10 mouse cellular contexts compared by ENCODE assay signal in the genomic region with DNA sequence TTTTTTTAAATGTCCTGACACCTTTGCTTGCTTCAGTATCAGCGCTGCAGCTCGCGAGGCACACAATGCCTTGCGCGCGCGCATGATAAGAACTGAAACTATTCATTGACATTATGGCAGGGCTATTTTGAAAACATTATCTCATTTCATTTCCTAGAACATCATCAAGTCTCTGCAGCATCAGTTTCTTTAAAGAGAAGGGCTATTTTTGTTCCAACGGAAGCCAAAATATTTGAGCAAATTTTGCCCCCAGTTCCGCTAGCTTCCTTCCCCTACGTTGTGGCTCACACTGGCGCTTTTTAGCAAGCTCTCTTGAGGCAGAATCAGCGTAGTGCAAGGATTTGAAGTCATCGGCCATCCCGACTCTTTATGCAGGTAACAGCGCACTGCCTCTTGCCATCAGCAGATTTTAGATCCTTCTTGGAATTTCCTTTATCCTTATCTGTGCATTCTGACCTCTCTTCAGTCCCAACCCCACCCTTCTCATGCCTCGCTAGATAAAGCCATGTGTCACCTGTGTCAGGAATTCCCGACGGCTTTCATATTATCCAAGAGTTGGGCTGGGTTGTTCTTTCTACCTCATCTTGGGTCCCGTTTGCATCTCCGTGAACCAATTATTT.
DNase-seq lines count a peak whose midpoint lies in the region; ATAC-seq and TF ChIP-seq lines count a peak whose summit lies in the region.
"Had no signal": no experiment of that assay in that cellular context is flagged by ENCODE, and none has a peak within 500 bp of the region (broad histone marks: within the 10 kb centered on the region; RNA-seq: fewer than 3 reads in every experiment).

No protein-coding gene starts in this region.

- H3ac ChIP-seq in myocyte (ENCODE audit: control insufficient read depth, insufficient read length): no peak overlapping the region

- H3K4me1 ChIP-seq in kidney, embryonic 15.5 days: peaks cover 33% of the 10 kb centered on the region
- peaks cover 14% of the 10 kb centered on the region for H3K4me1 ChIP-seq in intestine, embryonic 16.5 days (ENCODE audit: control insufficient read depth, insufficient read depth, low read length)
- H3K4me1 ChIP-seq: midbrain, embryonic 12.5 days had no signal

- no peak overlapping the region for H3K4me2 ChIP-seq in kidney, embryonic 15.5 days
- no peak overlapping the region for H3K4me2 ChIP-seq in intestine, embryonic 16.5 days (ENCODE audit: low read depth, low read length)
- peak overlapping the region; percentile 44 for H3K4me2 ChIP-seq in myocyte (ENCODE audit: low read depth)
- H3K4me2 ChIP-seq: midbrain, embryonic 12.5 days had no signal

- DNase-seq in kidney, postnatal 25 days: peak; percentile 39 to 55
- no peak for DNase-seq in adrenal gland, postnatal 25 days
- no peak for DNase-seq in frontal cortex, postnatal 14 days (ENCODE audit: low spot score in 2 of 2)
- DNase-seq in cerebellum, postnatal 36 days: no peak
- DNase-seq: cerebellum, postnatal 25 days had no signal

- no peaks in the 10 kb centered on the region for H3K9me3 ChIP-seq in kidney, embryonic 15.5 days (replicated peaks)
- no peaks in the 10 kb centered on the region for H3K9me3 ChIP-seq in intestine, embryonic 16.5 days (ENCODE audit: control insufficient read depth, low read length)
- H3K9me3 ChIP-seq: midbrain, embryonic 12.5 days had no signal

- TF ChIP-seq POLR2A in myocyte (IDR thresholded peaks at IDR 0.05; ENCODE audit: insufficient read length, low read depth): no peak

- WGBS in kidney, embryonic 15.5 days: 87% methylated on average over 20 of the region's 20 CpGs
- 84% methylated on average over 20 of the region's 20 CpGs for WGBS in intestine, embryonic 16.5 days

- no peaks in the 10 kb centered on the region for H3K36me3 ChIP-seq in kidney, embryonic 15.5 days
- no peaks in the 10 kb centered on the region for H3K36me3 ChIP-seq in intestine, embryonic 16.5 days (ENCODE audit: control insufficient read depth, insufficient read depth, low read length)
- H3K36me3 ChIP-seq in myocyte (ENCODE audit: control insufficient read depth, insufficient read depth): no peaks in the 10 kb centered on the region
- H3K36me3 ChIP-seq: midbrain, embryonic 12.5 days had no signal

- no peak overlapping the region for H3K9ac ChIP-seq in kidney, embryonic 15.5 days
- no peak overlapping the region for H3K9ac ChIP-seq in intestine, embryonic 16.5 days (ENCODE audit: low read depth, low read length)
- H3K9ac ChIP-seq: midbrain, embryonic 12.5 days had no signal

- no peaks in the 10 kb centered on the region for H3K27me3 ChIP-seq in kidney, embryonic 15.5 days
- H3K27me3 ChIP-seq in intestine, embryonic 16.5 days (replicated peaks; ENCODE audit: control insufficient read depth, insufficient read depth, low read length): no peaks in the 10 kb centered on the region
- H3K27me3 ChIP-seq in myocyte (ENCODE audit: control insufficient read depth, insufficient read depth, insufficient read length): no peaks in the 10 kb centered on the region
- H3K27me3 ChIP-seq: midbrain, embryonic 12.5 days had no signal

- H3K27ac ChIP-seq in kidney, embryonic 15.5 days: no peak overlapping the region
- no peak overlapping the region for H3K27ac ChIP-seq in intestine, embryonic 16.5 days (ENCODE audit: low read length)
- H3K27ac ChIP-seq: midbrain, embryonic 12.5 days had no signal

- no peaks in the 10 kb centered on the region for H3K79me2 ChIP-seq in myocyte (ENCODE audit: control insufficient read depth, insufficient read depth)

- no peak for ATAC-seq in kidney, embryonic 15.5 days (replicated peaks; ENCODE audit: low FRiP score)
- peak; percentile 37 for ATAC-seq in common myeloid progenitor, adult 5-6 weeks (replicated peaks; ENCODE audit: low read depth, poor library complexity, severe bottlenecking)
- peak; percentile 41; the same call in 1 of the 2 replicates for ATAC-seq in intestine, embryonic 16.5 days

- no peak overlapping the region for H3K4me3 ChIP-seq in kidney, embryonic 15.5 days (replicated peaks)
- H3K4me3 ChIP-seq in intestine, embryonic 16.5 days (ENCODE audit: low read length): no peak overlapping the region
- H3K4me3 ChIP-seq in myocyte: no peak overlapping the region
- H3K4me3 ChIP-seq: midbrain, embryonic 12.5 days had no signal

TF ChIP-seq in myocyte, 11 proteins besides CTCF, POLR2A, EP300 and RAD21:
- no peak for TF ChIP-seq MYOG (IDR thresholded peaks at IDR 0.05; ENCODE audit: control insufficient read depth in 1 of 3, insufficient read depth in 1 of 3, insufficient read length in 2 of 3, low read depth in 2 of 3)
- TF ChIP-seq TCF12 (IDR thresholded peaks at IDR 0.05; ENCODE audit: insufficient read depth, poor library complexity, severe bottlenecking): no peak
- no peak for TF ChIP-seq REST (IDR thresholded peaks at IDR 0.05; ENCODE audit: insufficient read depth, insufficient read length)
- no peak for TF ChIP-seq TCF3 (IDR thresholded peaks at IDR 0.05; ENCODE audit: insufficient read length, low read depth)
- no peak for TF ChIP-seq CEBPB (IDR thresholded peaks at IDR 0.05; ENCODE audit: insufficient read depth, poor library complexity, severe bottlenecking)
- no peak for TF ChIP-seq E2F4 (IDR thresholded peaks at IDR 0.05; ENCODE audit: insufficient read depth)
- TF ChIP-seq USF1 (IDR thresholded peaks at IDR 0.05; ENCODE audit: low read depth): no peak
- TF ChIP-seq MAX (IDR thresholded peaks at IDR 0.05; ENCODE audit: low read depth): no peak
- no peak for TF ChIP-seq POLR2AphosphoS2 (IDR thresholded peaks at IDR 0.05; ENCODE audit: insufficient read length, low read depth)
TF ChIP-seq in myocyte: peak in this region for 0.

Comparison
In these comparisons a context has a peak if more than half of its experiments do, and no peak if none do; other contexts are left out.
1. DNase-seq: peak in kidney, postnatal 25 days (2 of 2); none in adrenal gland, postnatal 25 days (single experiment), frontal cortex, postnatal 14 days (0 of 2) and cerebellum, postnatal 36 days (0 of 2).